Mouse (Mus musculus) erythroblast, embryonic 14.5 days (primary cell): ENCODE measurements around the gene Aunip.

ENCODE experiments used
- GATA1 ChIP-seq: IDR thresholded peaks from 2 replicates; pipeline ENCODE4 v1.6.1; 2012; ENCODE audit warnings: low read length, inconsistent platforms, mixed read lengths
- TAL1 ChIP-seq: IDR thresholded peaks from 3 replicates; pipeline ENCODE4 v1.6.1; 2012; ENCODE audit warnings: low read length, inconsistent platforms, mixed read lengths

DNA sequence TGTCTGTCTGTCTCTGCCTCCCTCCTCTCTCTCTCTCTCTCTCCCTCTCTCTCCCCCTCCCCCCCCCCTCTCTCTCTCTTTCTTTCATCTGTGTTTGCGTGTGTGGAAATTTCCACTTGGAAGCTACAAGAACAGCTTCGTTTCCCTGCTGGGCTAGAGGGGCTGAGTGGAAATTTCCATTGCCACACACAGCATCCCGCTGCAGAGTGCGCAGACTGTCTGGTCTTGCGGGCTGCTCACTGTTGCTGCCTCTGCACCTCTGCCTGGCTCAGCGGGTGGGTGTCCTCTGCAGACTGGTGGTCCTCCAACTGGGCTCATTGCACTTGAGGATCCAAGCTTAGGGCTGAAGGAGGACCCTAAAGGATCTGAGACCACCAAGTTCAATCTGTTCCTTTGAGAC lies 27.1 kb upstream of the Aunip start:
- TF ChIP-seq TAL1 (no peak), GATA1 (no peak)
